ENCODE assay signal across 29 mouse cellular contexts in the genomic region with DNA sequence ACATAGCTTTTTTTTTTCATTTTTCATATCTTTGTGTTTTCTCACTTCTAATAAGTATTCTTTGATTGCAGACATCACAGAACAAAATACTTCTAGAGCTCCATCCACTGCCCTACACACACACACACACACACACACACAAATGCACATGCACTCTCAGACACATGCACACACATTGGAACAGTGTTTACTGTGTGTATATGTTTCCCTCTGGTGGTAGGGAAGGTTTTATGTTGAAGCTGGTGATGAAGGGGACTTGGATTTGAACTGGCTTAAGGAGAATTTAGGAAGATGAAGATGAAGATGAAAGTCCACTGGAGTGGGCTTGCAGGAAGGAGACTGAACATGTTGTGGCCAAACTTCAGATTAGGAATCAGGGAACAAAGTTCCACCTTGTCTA. TPM values are rescaled to one million over a fixed set of nuclear protein-coding genes. Genes with fewer than 3 reads are reported as not detected.
DNase-seq lines count a peak whose midpoint lies in the region; ATAC-seq and TF ChIP-seq lines count a peak whose summit lies in the region.
"Had no signal": no experiment of that assay in that cellular context is flagged by ENCODE, and none has a peak within 500 bp of the region (broad histone marks: within the 10 kb centered on the region; RNA-seq: fewer than 3 reads in every experiment).

No protein-coding gene starts in this region.

- peaks cover 2% of the 10 kb centered on the region; the same call in 1 of the 2 replicates for H3K4me1 ChIP-seq in midbrain, postnatal 0 days (ENCODE audit: insufficient read depth, low read length)
- H3K4me1 ChIP-seq in midbrain, embryonic 14.5 days (ENCODE audit: control insufficient read depth, insufficient read depth, low read length), result no peaks in the 10 kb centered on the region
- H3K4me1 ChIP-seq: embryonic facial prominence, embryonic 12.5 days had no signal

- H3K4me2 ChIP-seq in midbrain, postnatal 0 days (ENCODE audit: low read depth, low read length, poor library complexity, severe bottlenecking), result no peak overlapping the region
- H3K4me2 ChIP-seq in midbrain, embryonic 14.5 days (ENCODE audit: low read length), result no peak overlapping the region
- H3K4me2 ChIP-seq: embryonic facial prominence, embryonic 12.5 days; forebrain, embryonic 13.5 days; lung, embryonic 15.5 days; midbrain, embryonic 13.5 days; neural tube, embryonic 15.5 days had no signal

- no peak overlapping the region for H3K9ac ChIP-seq in midbrain, postnatal 0 days (replicated peaks; ENCODE audit: low read length, poor library complexity, severe bottlenecking)
- H3K9ac ChIP-seq in midbrain, embryonic 14.5 days (replicated peaks; ENCODE audit: low read length), result no peak overlapping the region
- H3K9ac ChIP-seq: embryonic facial prominence, embryonic 12.5 days; forebrain, embryonic 13.5 days; lung, embryonic 15.5 days; midbrain, embryonic 13.5 days; neural tube, embryonic 15.5 days had no signal

- no peaks in the 10 kb centered on the region for H3K27me3 ChIP-seq in midbrain, postnatal 0 days (ENCODE audit: insufficient read depth, low read length)
- H3K27me3 ChIP-seq in midbrain, embryonic 14.5 days (ENCODE audit: control insufficient read depth, insufficient read depth, low read length), result peaks cover 9% of the 10 kb centered on the region; the same call in 1 of the 2 replicates

- peak; percentile 46 for TF ChIP-seq CTCF in layer of hippocampus, adult 2 months (conservative IDR thresholded peaks at IDR 0.05)
- TF ChIP-seq CTCF in midbrain, postnatal 0 days (IDR thresholded peaks at IDR 0.05), result peak; percentile 48

- no peak overlapping the region for H3K4me3 ChIP-seq in layer of hippocampus, adult 2 months
- no peak overlapping the region for H3K4me3 ChIP-seq in midbrain, postnatal 0 days (ENCODE audit: low read depth, low read length)
- no peak overlapping the region for H3K4me3 ChIP-seq in midbrain, embryonic 14.5 days (replicated peaks; ENCODE audit: low read depth, low read length)
- H3K4me3 ChIP-seq: embryonic facial prominence, embryonic 12.5 days; erythroblast, embryonic 14.5 days; forebrain, embryonic 13.5 days; hindbrain, embryonic 10.5 days; lung, embryonic 15.5 days; midbrain, embryonic 13.5 days; neural tube, embryonic 15.5 days had no signal

- DNase-seq in layer of hippocampus, adult 2 months (ENCODE audit: low spot score in 2 of 2), result no peak
- DNase-seq in layer of hippocampus, postnatal 36 days, result no peak
- DNase-seq in midbrain, postnatal 0 days (ENCODE audit: low spot score), result no peak
- no peak for DNase-seq in midbrain, embryonic 14.5 days
- peak; percentile 55 for DNase-seq in NIH3T3 (ENCODE audit: low read depth)
- no peak for DNase-seq in ovary, postnatal 36 days (ENCODE audit: low spot score)
- DNase-seq in adrenal gland, postnatal 36 days, result no peak
- DNase-seq: adrenal gland, postnatal 14 days; cerebellum, adult 11 months; cerebellum, postnatal 10 days; gastrocnemius, postnatal 14 days; kidney, adult 8-10 months; kidney, postnatal 4 days had no signal

- no peaks in the 10 kb centered on the region for H3K9me3 ChIP-seq in midbrain, postnatal 0 days (ENCODE audit: low read length)
- no peaks in the 10 kb centered on the region for H3K9me3 ChIP-seq in midbrain, embryonic 14.5 days (ENCODE audit: control insufficient read depth, low read length)
- H3K9me3 ChIP-seq: embryonic facial prominence, embryonic 12.5 days; forebrain, embryonic 13.5 days; hindbrain, embryonic 10.5 days; lung, embryonic 15.5 days; midbrain, embryonic 13.5 days; neural tube, embryonic 15.5 days had no signal

- H3K27ac ChIP-seq in layer of hippocampus, adult 2 months, result no peak overlapping the region
- H3K27ac ChIP-seq in midbrain, postnatal 0 days (ENCODE audit: low read depth, low read length), result no peak overlapping the region
- no peak overlapping the region for H3K27ac ChIP-seq in midbrain, embryonic 14.5 days (replicated peaks; ENCODE audit: low read depth, low read length)
- H3K27ac ChIP-seq: embryonic facial prominence, embryonic 12.5 days; forebrain, embryonic 13.5 days; hindbrain, embryonic 10.5 days; lung, embryonic 15.5 days; midbrain, embryonic 13.5 days; neural tube, embryonic 15.5 days had no signal

- no peaks in the 10 kb centered on the region for H3K36me3 ChIP-seq in midbrain, postnatal 0 days (ENCODE audit: insufficient read depth, low read length)
- H3K36me3 ChIP-seq in midbrain, embryonic 14.5 days (ENCODE audit: control insufficient read depth, insufficient read depth, low read length), result no peaks in the 10 kb centered on the region
- H3K36me3 ChIP-seq: embryonic facial prominence, embryonic 12.5 days; hindbrain, embryonic 10.5 days; lung, embryonic 15.5 days; midbrain, embryonic 13.5 days; neural tube, embryonic 15.5 days had no signal

- ATAC-seq in midbrain, postnatal 0 days (ENCODE audit: low FRiP score), result no peak
- no peak for ATAC-seq in midbrain, embryonic 14.5 days (ENCODE audit: low FRiP score, low TSS enrichment)
- ATAC-seq: forebrain, embryonic 13.5 days; midbrain, embryonic 13.5 days had no signal

RNA-seq across cellular contexts. Expression of gene Slc40a1, which starts 4.8 kb away (rescaled TPM):
- total RNA-seq in layer of hippocampus, adult 2 months (2021), result 10 to 100 TPM in 1 of 2 experiments, 1 to 10 TPM in 1; 8.4 to 10.6 TPM
- total RNA-seq in layer of hippocampus, postnatal 36 days (2021), result 1 to 10 TPM; 6.9 to 9.4 TPM
- 12.9 and 18.5 TPM in 2 replicates for total RNA-seq in midbrain, postnatal 0 days (2014; rRNA removed)
- 23.9 and 24.8 TPM in 2 replicates for polyA plus RNA-seq in midbrain, postnatal 0 days (2015; fragmentation: Nextera tagmentation; extraction: Ambion mirVana)
- polyA plus RNA-seq in midbrain, embryonic 14.5 days (2014; fragmentation: Nextera tagmentation; extraction: Ambion mirVana), result 20.8 and 37.1 TPM in 2 replicates
- 1 to 10 TPM; 8.6 to 9.0 TPM for total RNA-seq in adrenal gland, postnatal 36 days (2021)

RNA-seq across cellular contexts. Expression of gene Gm5269, which starts 41.1 kb away (rescaled TPM):
- total RNA-seq in layer of hippocampus, adult 2 months (2021), result not detected
- total RNA-seq in layer of hippocampus, postnatal 36 days (2021), result not detected
- not detected in 2 replicates for total RNA-seq in midbrain, postnatal 0 days (2014; rRNA removed)
- not detected in 2 replicates for polyA plus RNA-seq in midbrain, postnatal 0 days (2015; fragmentation: Nextera tagmentation; extraction: Ambion mirVana)
- not detected in 2 replicates for polyA plus RNA-seq in midbrain, embryonic 14.5 days (2014; fragmentation: Nextera tagmentation; extraction: Ambion mirVana)
- not detected for total RNA-seq in adrenal gland, postnatal 36 days (2021)
- total RNA-seq: adrenal gland, postnatal 14 days; gastrocnemius, postnatal 14 days; heart, adult 18-20 months; layer of hippocampus, postnatal 14 days; left cerebral cortex, postnatal 14 days; megakaryocyte, adult 5-6 weeks had no signal
- polyA plus RNA-seq: embryonic facial prominence, embryonic 12.5 days; erythroblast, embryonic 14.5 days; forebrain, embryonic 13.5 days; frontal cortex, adult 2 months; heart, embryonic 14.5 days; hindbrain, embryonic 10.5 days; limb, embryonic 14.5 days; lung, embryonic 15.5 days; midbrain, embryonic 13.5 days; neural tube, embryonic 15.5 days; stomach, embryonic 16.5 days; thymus, postnatal 0 days had no signal
